9 mouse cellular contexts compared by ENCODE assay signal in genomic region chr3:84952585-84953187, GRCm38 (mm10).
DNase-seq lines count a peak whose midpoint lies in the region; ATAC-seq and TF ChIP-seq lines count a peak whose summit lies in the region.
"Had no signal": no experiment of that assay in that cellular context is flagged by ENCODE, and none has a peak within 500 bp of the region (broad histone marks: within the 10 kb centered on the region; RNA-seq: fewer than 3 reads in every experiment).

No protein-coding gene starts in this region.

- H3K27ac ChIP-seq in kidney, postnatal 0 days, result peak overlapping the region; percentile 31; the same call in 1 of the 2 replicates
- 0 out of 2 replicates have a peak overlapping the region, but pooled peaks have one; percentile 41 for H3K27ac ChIP-seq in embryonic facial prominence, embryonic 11.5 days (replicated peaks; ENCODE audit: low read depth, low read length)
- peak overlapping the region; percentile 95 for H3K27ac ChIP-seq in hindbrain, embryonic 14.5 days
- H3K27ac ChIP-seq in neural tube, embryonic 12.5 days, result peak overlapping the region; percentile 83; the same call in 1 of the 2 replicates

- peak overlapping the region; percentile 68 for H3K4me2 ChIP-seq in kidney, postnatal 0 days (ENCODE audit: low read length)
- H3K4me2 ChIP-seq in embryonic facial prominence, embryonic 11.5 days (ENCODE audit: low read depth, low read length), result peak overlapping the region; percentile 60
- H3K4me2 ChIP-seq in hindbrain, embryonic 14.5 days (replicated peaks), result peak overlapping the region; percentile 73
- H3K4me2 ChIP-seq in neural tube, embryonic 12.5 days (replicated peaks), result peak overlapping the region; percentile 68

- no peak for TF ChIP-seq CTCF in kidney, postnatal 0 days (IDR thresholded peaks at IDR 0.05; ENCODE audit: low read depth)

- peak overlapping the region; percentile 39 for H3K4me3 ChIP-seq in kidney, postnatal 0 days (replicated peaks; ENCODE audit: low read depth, low read length)
- H3K4me3 ChIP-seq in embryonic facial prominence, embryonic 11.5 days (ENCODE audit: low read depth, low read length), result peak overlapping the region; percentile 33
- H3K4me3 ChIP-seq in hindbrain, embryonic 14.5 days (replicated peaks; ENCODE audit: low read length), result peak overlapping the region; percentile 58
- H3K4me3 ChIP-seq in neural tube, embryonic 12.5 days, result peak overlapping the region; percentile 47

- DNase-seq in kidney, postnatal 0 days (ENCODE audit: low spot score), result no peak
- no peak for DNase-seq in kidney, adult 9 months
- no peak for DNase-seq in embryonic facial prominence, embryonic 11.5 days (ENCODE audit: low spot score)
- peak; percentile 53 for DNase-seq in hindbrain, embryonic 14.5 days (ENCODE audit: low spot score)
- DNase-seq in spleen, postnatal 10 days (ENCODE audit: low spot score in 2 of 2), result no peak
- no peak for DNase-seq in gastrocnemius, postnatal 14 days
- DNase-seq in thymus, postnatal 25 days, result no peak
- DNase-seq: thymus, adult 18-20 months had no signal

- peak overlapping the region; percentile 51 for H3K9ac ChIP-seq in kidney, postnatal 0 days (ENCODE audit: low read depth, low read length)
- peak overlapping the region; percentile 50; the same call in 1 of the 2 replicates for H3K9ac ChIP-seq in embryonic facial prominence, embryonic 11.5 days (replicated peaks; ENCODE audit: low read length)
- peak overlapping the region; percentile 85 for H3K9ac ChIP-seq in hindbrain, embryonic 14.5 days
- peak overlapping the region; percentile 65 for H3K9ac ChIP-seq in neural tube, embryonic 12.5 days

- no peaks in the 10 kb centered on the region for H3K27me3 ChIP-seq in kidney, postnatal 0 days (ENCODE audit: insufficient read depth, low read length)
- H3K27me3 ChIP-seq in embryonic facial prominence, embryonic 11.5 days (ENCODE audit: control insufficient read depth, insufficient read depth, low read length), result no peaks in the 10 kb centered on the region
- no peaks in the 10 kb centered on the region for H3K27me3 ChIP-seq in hindbrain, embryonic 14.5 days (ENCODE audit: control insufficient read depth, insufficient read depth, low read length)
- H3K27me3 ChIP-seq in neural tube, embryonic 12.5 days (replicated peaks), result no peaks in the 10 kb centered on the region

- no peaks in the 10 kb centered on the region for H3K36me3 ChIP-seq in kidney, postnatal 0 days (ENCODE audit: insufficient read depth, low read length)
- no peaks in the 10 kb centered on the region for H3K36me3 ChIP-seq in embryonic facial prominence, embryonic 11.5 days (replicated peaks; ENCODE audit: control insufficient read depth, insufficient read depth, low read depth, low read length)
- no peaks in the 10 kb centered on the region for H3K36me3 ChIP-seq in hindbrain, embryonic 14.5 days (replicated peaks; ENCODE audit: control insufficient read depth, insufficient read depth)
- H3K36me3 ChIP-seq in neural tube, embryonic 12.5 days, result no peaks in the 10 kb centered on the region

- WGBS in kidney, postnatal 0 days, result 46% methylated on average over 7 of the region's 7 CpGs
- WGBS in embryonic facial prominence, embryonic 11.5 days, result 75% methylated on average over 7 of the region's 7 CpGs
- 35% methylated on average over 7 of the region's 7 CpGs for WGBS in hindbrain, embryonic 14.5 days
- 73% methylated on average over 7 of the region's 7 CpGs for WGBS in neural tube, embryonic 12.5 days

- no peaks in the 10 kb centered on the region for H3K9me3 ChIP-seq in kidney, postnatal 0 days (replicated peaks; ENCODE audit: low read length)
- H3K9me3 ChIP-seq in embryonic facial prominence, embryonic 11.5 days (replicated peaks; ENCODE audit: control insufficient read depth, low read length), result no peaks in the 10 kb centered on the region
- H3K9me3 ChIP-seq in hindbrain, embryonic 14.5 days (ENCODE audit: control insufficient read depth, low read length), result no peaks in the 10 kb centered on the region
- no peaks in the 10 kb centered on the region for H3K9me3 ChIP-seq in neural tube, embryonic 12.5 days

- no peak for ATAC-seq in kidney, postnatal 0 days (replicated peaks; ENCODE audit: low FRiP score, low read depth)
- no peak for ATAC-seq in embryonic facial prominence, embryonic 11.5 days (replicated peaks; ENCODE audit: insufficient number of reproducible peaks, low FRiP score, low TSS enrichment, low read depth)
- ATAC-seq in hindbrain, embryonic 14.5 days (ENCODE audit: low FRiP score), result 0 out of 2 replicates have a peak, but pooled peaks have one; percentile 16
- ATAC-seq in neural tube, embryonic 12.5 days (ENCODE audit: low FRiP score, low read depth), result no peak; the same call in 1 of the 2 replicates

- intact Hi-C loops in gastrocnemius, postnatal 14 days (cut with DNase I; ENCODE audit: low total_unique reads), result no loop called here

- H3K4me1 ChIP-seq in kidney, postnatal 0 days (replicated peaks; ENCODE audit: insufficient read depth, low read length), result no peaks in the 10 kb centered on the region
- no peaks in the 10 kb centered on the region for H3K4me1 ChIP-seq in embryonic facial prominence, embryonic 11.5 days (ENCODE audit: control insufficient read depth, insufficient read depth, low read length)
- H3K4me1 ChIP-seq in hindbrain, embryonic 14.5 days (replicated peaks; ENCODE audit: control insufficient read depth, insufficient read depth, low read length), result 0 out of 2 replicates have a peak, but pooled peaks cover 13% of the 10 kb centered on the region
- peaks cover 5% of the 10 kb centered on the region for H3K4me1 ChIP-seq in neural tube, embryonic 12.5 days

Comparison
In these comparisons a context has a peak if more than half of its experiments do, and no peak if none do; other contexts are left out.
1. H3K27ac ChIP-seq: peak in every context shown above with its lines; median percentile 95 in hindbrain, embryonic 14.5 days; 83 in neural tube, embryonic 12.5 days; 41 in embryonic facial prominence, embryonic 11.5 days; 31 in kidney, postnatal 0 days.